In the genomic region with DNA sequence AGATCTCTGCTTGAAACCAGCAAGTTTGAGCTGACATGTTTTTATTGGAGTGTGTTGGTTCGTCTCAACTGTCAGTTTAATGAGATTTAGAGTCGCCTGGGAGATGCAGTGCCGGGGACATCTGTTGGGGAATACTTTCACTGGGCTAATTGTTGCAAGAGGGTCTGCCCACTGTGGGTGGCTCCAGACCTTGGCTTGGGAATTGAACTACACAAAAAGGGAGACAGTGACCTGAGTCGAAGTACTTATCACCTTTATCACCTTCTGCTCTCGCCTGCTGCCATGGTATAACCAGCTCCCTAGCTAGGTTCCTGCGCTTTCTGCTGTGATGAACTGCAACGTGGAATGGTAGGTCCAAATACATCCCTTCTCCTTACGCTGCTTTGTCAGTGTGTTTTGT, we compare ENCODE assay signal across 16 mouse cellular contexts.
"Had no signal": no experiment of that assay in that cellular context is flagged by ENCODE, and none has a peak within 500 bp of the region (broad histone marks: within the 10 kb centered on the region; RNA-seq: fewer than 3 reads in every experiment).

No protein-coding gene starts in this region.

- H3K27me3 ChIP-seq: neural tube, embryonic 13.5 days; neural tube, embryonic 15.5 days; stomach, embryonic 15.5 days had no signal

- H3K4me2 ChIP-seq: neural tube, embryonic 13.5 days; neural tube, embryonic 15.5 days; stomach, embryonic 15.5 days had no signal

- H3K36me3 ChIP-seq: neural tube, embryonic 13.5 days; neural tube, embryonic 15.5 days; stomach, embryonic 15.5 days had no signal

- DNase-seq: retina, postnatal 1 day; right cerebral cortex, adult 18-20 months; right cerebral cortex, postnatal 14 days; right cerebral cortex, postnatal 25 days; right cerebral cortex, postnatal 4 days; spleen, adult 18-20 months; thymus, adult 18-20 months; thymus, adult 2 months; thymus, postnatal 14 days; thymus, postnatal 25 days; thymus, postnatal 36 days; thymus, postnatal 4 days had no signal

- H3K4me3 ChIP-seq: neural tube, embryonic 13.5 days; neural tube, embryonic 15.5 days; stomach, embryonic 15.5 days had no signal

- H3K9ac ChIP-seq: neural tube, embryonic 13.5 days; neural tube, embryonic 15.5 days; stomach, embryonic 15.5 days had no signal

- H3K9me3 ChIP-seq: neural tube, embryonic 13.5 days; neural tube, embryonic 15.5 days; stomach, embryonic 15.5 days had no signal

- H3K27ac ChIP-seq: neural tube, embryonic 13.5 days; neural tube, embryonic 15.5 days; stomach, embryonic 15.5 days; stomach, postnatal 0 days had no signal

- H3K4me1 ChIP-seq: neural tube, embryonic 15.5 days; stomach, embryonic 15.5 days had no signal
